Mouse (Mus musculus): ENCODE data around the gene Gm45785. TPM values are rescaled to one million over a fixed set of nuclear protein-coding genes. Genes with fewer than 3 reads are reported as not detected.

Gm45785 gene
- polyA plus RNA-seq, 1 experiment from 2014 or later: not detected

- 11% methylated on average over 1 of the region's 1 CpGs for WGBS
- 0 out of 2 replicates have a peak, but pooled peaks cover 2% of the 10 kb centered on the region for H3K36me3 ChIP-seq (ENCODE audit: control insufficient read depth, insufficient read depth, low read length)
- no peak overlapping the region for H3K9ac ChIP-seq (ENCODE audit: low read depth, low read length)
- no peaks in the 10 kb centered on the region for H3K9me3 ChIP-seq (ENCODE audit: control insufficient read depth, low read length)
- no peak overlapping the region for H3K4me3 ChIP-seq (ENCODE audit: low read depth, low read length)
- DNase-seq (ENCODE audit: low spot score): peak; percentile 7
- H3K4me1 ChIP-seq (ENCODE audit: control insufficient read depth, insufficient read depth, low read length): no peaks in the 10 kb centered on the region
- no peak overlapping the region for H3K27ac ChIP-seq (replicated peaks; ENCODE audit: low read depth, low read length)
- no peak overlapping the region for H3K4me2 ChIP-seq (ENCODE audit: low read depth, low read length)
- no peaks in the 10 kb centered on the region for H3K27me3 ChIP-seq (replicated peaks; ENCODE audit: control insufficient read depth, insufficient read depth, low read length)
- ATAC-seq (ENCODE audit: low read depth): no peak
Observed at GRCm38 (mm10) chr7:140805704-140806103, 50.4 kb downstream of the Gm45785 start.

GRCm38 (mm10) chr7:140802629-140803028 lies 53.5 kb downstream of the Gm45785 start:
- DNase-seq (ENCODE audit: low spot score): no peak

DNA sequence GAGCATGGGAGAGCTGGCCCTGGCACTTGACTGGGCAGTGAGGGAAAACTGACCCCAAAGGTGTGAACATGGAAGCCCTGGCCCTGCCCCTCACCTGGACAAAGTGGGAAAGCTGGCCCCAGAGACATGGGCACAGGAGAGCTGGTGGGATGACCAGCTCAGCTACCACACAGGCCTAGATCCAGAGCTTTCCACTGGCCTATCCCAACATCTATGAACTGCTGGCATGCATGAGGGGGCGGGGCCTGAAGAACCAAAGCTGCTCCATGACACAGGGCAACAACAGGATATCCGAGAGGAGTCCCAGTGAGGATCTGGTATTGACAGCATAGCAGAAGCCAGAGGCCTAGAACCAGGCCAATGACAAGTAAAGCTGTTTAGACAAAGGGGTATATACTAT lies 57.9 kb downstream of the Gm45785 start:
- H3K4me1 ChIP-seq (ENCODE audit: control insufficient read depth, insufficient read depth, low read length): no peaks in the 10 kb centered on the region
- H3K27me3 ChIP-seq (replicated peaks; ENCODE audit: control insufficient read depth, insufficient read depth, low read length): no peaks in the 10 kb centered on the region
- ATAC-seq (ENCODE audit: low read depth) (0 out of 2 replicates have a peak, but pooled peaks have one; percentile 30), DNase-seq (ENCODE audit: low spot score) (no peak)
- H3K36me3 ChIP-seq (ENCODE audit: control insufficient read depth, insufficient read depth, low read length): no peaks in the 10 kb centered on the region
- H3K4me2 ChIP-seq (ENCODE audit: low read depth, low read length): no peak overlapping the region
- H3K9ac ChIP-seq (ENCODE audit: low read depth, low read length): no peak overlapping the region
- no peak overlapping the region for H3K27ac ChIP-seq (replicated peaks; ENCODE audit: low read depth, low read length)
- H3K9me3 ChIP-seq (ENCODE audit: control insufficient read depth, low read length): no peaks in the 10 kb centered on the region
- 56% methylated on average over 2 of the region's 2 CpGs for WGBS
- H3K4me3 ChIP-seq (ENCODE audit: low read depth, low read length): no peak overlapping the region

More at GRCm38 (mm10) chr7:140802629-140803028, 53.5 kb downstream of the Gm45785 start:
- H3K27ac ChIP-seq (replicated peaks; ENCODE audit: low read depth, low read length): no peak overlapping the region
- H3K4me3 ChIP-seq (ENCODE audit: low read depth, low read length): no peak overlapping the region
- no peaks in the 10 kb centered on the region for H3K36me3 ChIP-seq (ENCODE audit: control insufficient read depth, insufficient read depth, low read length)
- H3K4me1 ChIP-seq (ENCODE audit: control insufficient read depth, insufficient read depth, low read length): no peaks in the 10 kb centered on the region
- no peak for ATAC-seq (ENCODE audit: low read depth)
- H3K27me3 ChIP-seq (replicated peaks; ENCODE audit: control insufficient read depth, insufficient read depth, low read length): no peaks in the 10 kb centered on the region
- 64% methylated on average over 6 of the region's 6 CpGs for WGBS
- no peak overlapping the region for H3K9ac ChIP-seq (ENCODE audit: low read depth, low read length)
- no peaks in the 10 kb centered on the region for H3K9me3 ChIP-seq (ENCODE audit: control insufficient read depth, low read length)
- no peak overlapping the region for H3K4me2 ChIP-seq (ENCODE audit: low read depth, low read length)

DNA sequence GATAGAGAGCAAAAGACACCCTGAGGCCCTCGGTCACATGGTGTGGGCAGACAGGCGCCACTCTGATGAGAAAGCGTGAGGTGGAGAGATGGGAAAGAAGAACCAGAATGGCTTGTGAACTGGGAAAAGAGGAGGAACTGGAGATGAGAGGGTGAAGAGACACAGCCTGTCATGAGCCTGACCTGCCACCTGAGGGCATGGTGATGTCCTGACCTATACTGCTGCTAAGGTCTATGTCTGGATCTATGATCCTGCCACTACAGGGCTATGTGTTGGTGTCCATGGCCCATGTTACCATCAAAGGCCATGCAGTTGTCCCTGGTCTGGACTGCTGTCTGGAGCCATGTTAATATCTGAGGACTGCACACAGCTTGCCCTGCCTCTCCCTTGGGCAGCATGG lies 58.5 kb downstream of the Gm45785 start:
- no peaks in the 10 kb centered on the region for H3K9me3 ChIP-seq (ENCODE audit: control insufficient read depth, low read length)
- 86% methylated on average over 3 of the region's 3 CpGs for WGBS
- no peak for DNase-seq (ENCODE audit: low spot score)
- H3K4me1 ChIP-seq (ENCODE audit: control insufficient read depth, insufficient read depth, low read length): no peaks in the 10 kb centered on the region
- no peak overlapping the region for H3K9ac ChIP-seq (ENCODE audit: low read depth, low read length)
- no peak for ATAC-seq (ENCODE audit: low read depth)
- H3K27me3 ChIP-seq (replicated peaks; ENCODE audit: control insufficient read depth, insufficient read depth, low read length): no peaks in the 10 kb centered on the region
- no peak overlapping the region for H3K4me3 ChIP-seq (ENCODE audit: low read depth, low read length)
- H3K27ac ChIP-seq (replicated peaks; ENCODE audit: low read depth, low read length): no peak overlapping the region
- no peaks in the 10 kb centered on the region for H3K36me3 ChIP-seq (ENCODE audit: control insufficient read depth, insufficient read depth, low read length)
- no peak overlapping the region for H3K4me2 ChIP-seq (ENCODE audit: low read depth, low read length)

DNA sequence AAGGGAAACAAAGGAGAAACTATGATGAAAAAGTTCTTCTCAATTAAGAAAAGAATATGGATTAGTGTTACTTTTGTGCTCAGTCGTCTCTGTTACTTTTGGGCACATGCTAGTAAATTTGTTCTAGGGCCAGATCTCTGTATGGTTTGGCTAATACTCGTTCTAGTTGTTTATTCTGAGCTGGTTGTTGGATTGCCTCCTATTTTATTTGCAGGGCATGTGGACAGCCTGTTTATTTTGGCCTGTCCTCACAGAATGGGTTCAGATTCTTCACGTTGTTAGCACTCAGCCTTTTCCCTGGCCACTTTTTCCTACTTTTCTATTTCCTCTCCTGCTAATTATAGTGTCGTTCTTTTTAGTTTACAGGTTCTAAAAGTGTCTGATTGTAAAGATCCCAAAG lies 62.6 kb downstream of the Gm45785 start:
- H3K9me3 ChIP-seq (ENCODE audit: control insufficient read depth, low read length): no peaks in the 10 kb centered on the region
- H3K27me3 ChIP-seq (replicated peaks; ENCODE audit: control insufficient read depth, insufficient read depth, low read length): no peaks in the 10 kb centered on the region
- H3K4me3 ChIP-seq (ENCODE audit: low read depth, low read length): no peak overlapping the region
- H3K4me2 ChIP-seq (ENCODE audit: low read depth, low read length): no peak overlapping the region
- no peak overlapping the region for H3K27ac ChIP-seq (replicated peaks; ENCODE audit: low read depth, low read length)
- H3K36me3 ChIP-seq (ENCODE audit: control insufficient read depth, insufficient read depth, low read length): no peaks in the 10 kb centered on the region
- H3K9ac ChIP-seq (ENCODE audit: low read depth, low read length): no peak overlapping the region
- ATAC-seq (ENCODE audit: low read depth) (no peak), DNase-seq (ENCODE audit: low spot score) (no peak)
- WGBS: 69% methylated on average over 4 of the region's 4 CpGs
- no peaks in the 10 kb centered on the region for H3K4me1 ChIP-seq (ENCODE audit: control insufficient read depth, insufficient read depth, low read length)

GRCm38 (mm10) chr7:140788053-140788435 lies 68.1 kb downstream of the Gm45785 start:
- no peak overlapping the region for H3K4me2 ChIP-seq (ENCODE audit: low read depth, low read length)
- H3K27ac ChIP-seq (replicated peaks; ENCODE audit: low read depth, low read length): no peak overlapping the region
- H3K4me1 ChIP-seq (ENCODE audit: control insufficient read depth, insufficient read depth, low read length): no peaks in the 10 kb centered on the region
- no peaks in the 10 kb centered on the region for H3K9me3 ChIP-seq (ENCODE audit: control insufficient read depth, low read length)
- H3K9ac ChIP-seq (ENCODE audit: low read depth, low read length): no peak overlapping the region
- H3K4me3 ChIP-seq (ENCODE audit: low read depth, low read length): no peak overlapping the region
- no peaks in the 10 kb centered on the region for H3K36me3 ChIP-seq (ENCODE audit: control insufficient read depth, insufficient read depth, low read length)
- 85% methylated on average over 7 of the region's 7 CpGs for WGBS
- H3K27me3 ChIP-seq (replicated peaks; ENCODE audit: control insufficient read depth, insufficient read depth, low read length): no peaks in the 10 kb centered on the region
- DNase-seq (ENCODE audit: low spot score) (no peak), ATAC-seq (ENCODE audit: low read depth) (no peak)

DNA sequence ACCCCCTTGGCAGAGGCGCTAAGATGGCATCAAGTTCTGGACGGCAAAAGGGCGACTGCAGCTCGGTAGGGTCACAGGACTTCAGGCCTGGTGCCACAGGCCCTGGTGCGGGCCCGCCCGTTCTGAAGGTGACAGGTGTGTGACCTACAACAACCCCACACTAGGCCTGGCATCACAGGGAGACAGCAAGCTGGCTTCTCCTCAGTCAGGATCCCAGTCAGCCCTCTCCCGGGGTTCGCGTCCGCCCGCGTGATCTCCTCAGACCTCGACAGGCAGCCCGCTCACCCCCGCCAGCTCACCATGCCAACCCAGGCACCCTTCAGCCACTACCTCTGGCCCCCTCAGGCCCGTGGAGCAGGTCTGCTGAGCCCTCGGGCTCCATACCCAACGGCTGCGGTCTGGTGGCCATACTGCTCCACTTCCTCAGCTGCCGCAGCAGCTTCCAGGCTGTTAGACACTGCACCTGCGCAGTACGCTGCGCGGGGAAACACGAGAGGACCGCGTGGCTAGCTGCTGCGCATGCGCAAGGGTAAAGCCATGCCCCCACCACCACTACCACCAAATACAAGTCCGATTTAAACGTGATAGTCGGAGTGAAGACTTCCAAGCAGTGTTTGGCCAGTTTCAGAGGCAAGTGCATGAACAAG lies 68.6 kb downstream of the Gm45785 start, which contains the start of gene Syce1:
Syce1 (minus strand) TSS at position 447 of the 647 bp plus-strand sequence.
- H3K4me3 ChIP-seq (ENCODE audit: low read depth, low read length): no peak within 1 kb of the TSS
- no peak for DNase-seq (ENCODE audit: low spot score)
- H3K9ac ChIP-seq (ENCODE audit: low read depth, low read length): no peak within 1 kb of the TSS
- no peaks in the 10 kb centered on the region for H3K27me3 ChIP-seq (replicated peaks; ENCODE audit: control insufficient read depth, insufficient read depth, low read length)
- H3K4me1 ChIP-seq (ENCODE audit: control insufficient read depth, insufficient read depth, low read length): no peaks in the 10 kb centered on the region
- no peak within 1 kb of the TSS for H3K4me2 ChIP-seq (ENCODE audit: low read depth, low read length)
- 79% methylated on average over 21 of the region's 33 CpGs for WGBS
- ATAC-seq (ENCODE audit: low read depth): no peak
- H3K36me3 ChIP-seq (ENCODE audit: control insufficient read depth, insufficient read depth, low read length): no peaks in the 10 kb centered on the region
- no peaks in the 10 kb centered on the region for H3K9me3 ChIP-seq (ENCODE audit: control insufficient read depth, low read length)
- no peak within 1 kb of the TSS for H3K27ac ChIP-seq (replicated peaks; ENCODE audit: low read depth, low read length)

DNA sequence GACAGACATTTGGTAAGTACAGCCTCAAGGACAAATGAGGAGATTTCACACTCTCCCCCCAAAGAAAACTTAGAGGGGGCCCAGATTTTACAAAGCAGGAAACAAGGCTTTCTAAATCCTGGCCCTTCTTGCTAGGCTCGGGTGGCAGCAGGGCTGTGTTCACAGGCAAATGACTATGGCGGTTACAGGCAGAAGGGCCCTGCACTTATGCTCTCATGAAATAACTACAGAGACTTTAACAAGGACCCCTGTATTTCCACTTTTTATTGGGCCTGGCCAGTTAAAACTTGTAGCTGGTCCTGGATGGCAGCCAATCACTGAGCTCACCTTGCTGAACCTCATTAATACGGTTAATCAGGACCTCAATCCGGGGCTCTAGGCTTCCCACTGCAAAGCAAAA lies 75.6 kb downstream of the Gm45785 start:
- no peak for DNase-seq (ENCODE audit: low spot score)

More for the DNA sequence above, 75.6 kb downstream of the Gm45785 start:
- Histone ChIP-seq H3K4me3 (ENCODE audit: low read depth, low read length) (no peak overlapping the region), H3K9ac (ENCODE audit: low read depth, low read length) (no peak overlapping the region), H3K27me3 (replicated peaks; ENCODE audit: control insufficient read depth, insufficient read depth, low read length) (no peaks in the 10 kb centered on the region), H3K36me3 (ENCODE audit: control insufficient read depth, insufficient read depth, low read length) (no peaks in the 10 kb centered on the region), H3K4me1 (ENCODE audit: control insufficient read depth, insufficient read depth, low read length) (no peaks in the 10 kb centered on the region), H3K27ac (replicated peaks; ENCODE audit: low read depth, low read length) (no peak overlapping the region), H3K4me2 (ENCODE audit: low read depth, low read length) (no peak overlapping the region), H3K9me3 (ENCODE audit: control insufficient read depth, low read length) (no peaks in the 10 kb centered on the region)
- ATAC-seq (ENCODE audit: low read depth): no peak
- 60% methylated on average over 4 of the region's 4 CpGs for WGBS

All from embryonic facial prominence, embryonic 14.5 days (tissue).